Mouse (Mus musculus) liver, postnatal 0 days (tissue): ENCODE results near the gene H2afy2.

ENCODE experiments used
- CTCF ChIP-seq: sonication (generic); IDR thresholded peaks from 2 replicates; pipeline ENCODE4 v1.5.1; 2016; ENCODE audit warnings: antibody characterized with exemption, low read depth
- EP300 ChIP-seq: IDR thresholded peaks from 2 replicates; pipeline ENCODE4 v1.6.1; 2016; ENCODE audit warnings: antibody characterized with exemption, low read depth, mild to moderate bottlenecking

- TF ChIP-seq CTCF: no peak
- no peak for TF ChIP-seq EP300
Observed at GRCm38 (mm10) chr10:61751534-61752219, 32.3 kb downstream of the H2afy2 start.
